In genomic region chr10:4094093-4094817, GRCm38 (mm10) we compare ENCODE assay signal across 29 mouse cellular contexts.
DNase-seq lines count a peak whose midpoint lies in the region; ATAC-seq and TF ChIP-seq lines count a peak whose summit lies in the region.
"Had no signal": no experiment of that assay in that cellular context is flagged by ENCODE, and none has a peak within 500 bp of the region (broad histone marks: within the 10 kb centered on the region; RNA-seq: fewer than 3 reads in every experiment).

No protein-coding gene starts in this region.

- TF ChIP-seq CTCF in forebrain, postnatal 0 days (IDR thresholded peaks at IDR 0.05; ENCODE audit: low read depth): no peak

- no peak for DNase-seq in forebrain, postnatal 0 days
- DNase-seq in left cerebral cortex, adult 8-10 months (ENCODE audit: low spot score in 2 of 2): no peak
- DNase-seq: adrenal gland, postnatal 14 days; cerebellum, adult 11-12 months; cerebellum, adult 9-11 months; embryo, embryonic 11 days; gastrocnemius, postnatal 25 days; heart, adult 11 months; heart, postnatal 36 days; kidney, adult 11 months; kidney, postnatal 36 days; left cerebral cortex, postnatal 4 days; liver, postnatal 0 days; lung, postnatal 4 days; right cerebral cortex, postnatal 4 days; thymus, adult 18-20 months; thymus, postnatal 25 days had no signal

- ATAC-seq in forebrain, embryonic 16.5 days: 0 out of 2 replicates have a peak, but pooled peaks have one; percentile 36
- no peak for ATAC-seq in forebrain, postnatal 0 days
- no peak for ATAC-seq in kidney, embryonic 15.5 days (replicated peaks; ENCODE audit: low FRiP score)
- no peak for ATAC-seq in kidney, embryonic 16.5 days (ENCODE audit: low FRiP score, low TSS enrichment)
- peak; percentile 65 for ATAC-seq in midbrain, embryonic 15.5 days (replicated peaks)
- ATAC-seq in neural tube, embryonic 15.5 days (ENCODE audit: low FRiP score): peak; percentile 39; the same call in 1 of the 2 replicates
- ATAC-seq: inflammation-experienced regulatory T-cells, adult 6 months; liver, embryonic 12.5 days; liver, postnatal 0 days had no signal

- H3K4me1 ChIP-seq in forebrain, embryonic 16.5 days (replicated peaks; ENCODE audit: control insufficient read depth, insufficient read depth, low read length): no peaks in the 10 kb centered on the region
- H3K4me1 ChIP-seq in forebrain, postnatal 0 days (ENCODE audit: insufficient read depth): no peaks in the 10 kb centered on the region
- peaks cover 5% of the 10 kb centered on the region for H3K4me1 ChIP-seq in kidney, embryonic 15.5 days
- H3K4me1 ChIP-seq in kidney, embryonic 16.5 days (ENCODE audit: insufficient read depth, low read length): peaks cover 5% of the 10 kb centered on the region
- H3K4me1 ChIP-seq in midbrain, embryonic 15.5 days: peaks cover 10% of the 10 kb centered on the region
- H3K4me1 ChIP-seq in neural tube, embryonic 15.5 days: peaks cover 2% of the 10 kb centered on the region; the same call in 1 of the 2 replicates
- H3K4me1 ChIP-seq: embryonic facial prominence, embryonic 12.5 days had no signal

- H3K4me2 ChIP-seq in forebrain, embryonic 16.5 days (ENCODE audit: low read length): no peak overlapping the region
- H3K4me2 ChIP-seq in forebrain, postnatal 0 days (ENCODE audit: low read depth): no peak overlapping the region
- no peak overlapping the region for H3K4me2 ChIP-seq in kidney, embryonic 15.5 days
- H3K4me2 ChIP-seq in kidney, embryonic 16.5 days (replicated peaks; ENCODE audit: low read depth, low read length): no peak overlapping the region
- H3K4me2 ChIP-seq in midbrain, embryonic 15.5 days: no peak overlapping the region
- no peak overlapping the region for H3K4me2 ChIP-seq in neural tube, embryonic 15.5 days
- H3K4me2 ChIP-seq: embryonic facial prominence, embryonic 12.5 days; heart, embryonic 11.5 days; liver, embryonic 12.5 days had no signal

- no peak overlapping the region for H3K9ac ChIP-seq in forebrain, embryonic 16.5 days (replicated peaks; ENCODE audit: low read depth, low read length)
- H3K9ac ChIP-seq in forebrain, postnatal 0 days: no peak overlapping the region
- no peak overlapping the region for H3K9ac ChIP-seq in kidney, embryonic 15.5 days
- no peak overlapping the region for H3K9ac ChIP-seq in kidney, embryonic 16.5 days (replicated peaks; ENCODE audit: low read length)
- H3K9ac ChIP-seq in midbrain, embryonic 15.5 days: no peak overlapping the region
- H3K9ac ChIP-seq in neural tube, embryonic 15.5 days (replicated peaks): no peak overlapping the region
- H3K9ac ChIP-seq: embryonic facial prominence, embryonic 12.5 days; liver, embryonic 12.5 days; liver, postnatal 0 days had no signal

- 77% methylated on average over 9 of the region's 9 CpGs for WGBS in forebrain, embryonic 16.5 days
- 71% methylated on average over 9 of the region's 9 CpGs for WGBS in forebrain, postnatal 0 days
- 84% methylated on average over 9 of the region's 9 CpGs for WGBS in kidney, embryonic 15.5 days
- 74% methylated on average over 9 of the region's 9 CpGs for WGBS in kidney, embryonic 16.5 days
- WGBS in midbrain, embryonic 15.5 days: 55% methylated on average over 9 of the region's 9 CpGs
- WGBS in neural tube, embryonic 15.5 days: 58% methylated on average over 9 of the region's 9 CpGs

- no peaks in the 10 kb centered on the region for H3K9me3 ChIP-seq in forebrain, embryonic 16.5 days (ENCODE audit: control insufficient read depth, low read length)
- no peaks in the 10 kb centered on the region for H3K9me3 ChIP-seq in forebrain, postnatal 0 days (ENCODE audit: low read length)
- H3K9me3 ChIP-seq in kidney, embryonic 15.5 days (replicated peaks): no peaks in the 10 kb centered on the region
- H3K9me3 ChIP-seq in kidney, embryonic 16.5 days (ENCODE audit: low read length): no peaks in the 10 kb centered on the region
- no peaks in the 10 kb centered on the region for H3K9me3 ChIP-seq in midbrain, embryonic 15.5 days
- H3K9me3 ChIP-seq in neural tube, embryonic 15.5 days (replicated peaks): no peaks in the 10 kb centered on the region
- H3K9me3 ChIP-seq: embryonic facial prominence, embryonic 12.5 days; liver, embryonic 12.5 days; megakaryocyte, embryonic 14.5 days had no signal

- H3K36me3 ChIP-seq in forebrain, embryonic 16.5 days (ENCODE audit: control insufficient read depth, insufficient read depth): no peaks in the 10 kb centered on the region
- no peaks in the 10 kb centered on the region for H3K36me3 ChIP-seq in forebrain, postnatal 0 days (ENCODE audit: insufficient read depth)
- peaks cover 24% of the 10 kb centered on the region for H3K36me3 ChIP-seq in kidney, embryonic 15.5 days
- H3K36me3 ChIP-seq in kidney, embryonic 16.5 days (ENCODE audit: insufficient read depth, low read length): peaks cover 6% of the 10 kb centered on the region; the same call in 1 of the 2 replicates
- H3K36me3 ChIP-seq in midbrain, embryonic 15.5 days (replicated peaks): no peaks in the 10 kb centered on the region
- no peaks in the 10 kb centered on the region for H3K36me3 ChIP-seq in neural tube, embryonic 15.5 days
- H3K36me3 ChIP-seq: embryonic facial prominence, embryonic 12.5 days had no signal

- no peak overlapping the region for H3K4me3 ChIP-seq in forebrain, embryonic 16.5 days (replicated peaks; ENCODE audit: low read length)
- H3K4me3 ChIP-seq in forebrain, postnatal 0 days (ENCODE audit: low read depth, low read length): no peak overlapping the region
- no peak overlapping the region for H3K4me3 ChIP-seq in kidney, embryonic 15.5 days (replicated peaks)
- no peak overlapping the region for H3K4me3 ChIP-seq in kidney, embryonic 16.5 days (ENCODE audit: low read length)
- H3K4me3 ChIP-seq in midbrain, embryonic 15.5 days: no peak overlapping the region
- no peak overlapping the region for H3K4me3 ChIP-seq in neural tube, embryonic 15.5 days (replicated peaks)
- H3K4me3 ChIP-seq: embryonic facial prominence, embryonic 12.5 days; layer of hippocampus, adult 2 months; liver, embryonic 12.5 days; megakaryocyte, embryonic 14.5 days had no signal

- no peaks in the 10 kb centered on the region for H3K27me3 ChIP-seq in forebrain, embryonic 16.5 days (replicated peaks; ENCODE audit: control insufficient read depth, insufficient read depth, low read length)
- H3K27me3 ChIP-seq in forebrain, postnatal 0 days (ENCODE audit: insufficient read depth, low read length): no peaks in the 10 kb centered on the region
- no peaks in the 10 kb centered on the region for H3K27me3 ChIP-seq in kidney, embryonic 15.5 days
- H3K27me3 ChIP-seq in kidney, embryonic 16.5 days (ENCODE audit: insufficient read depth, low read length): no peaks in the 10 kb centered on the region
- H3K27me3 ChIP-seq in midbrain, embryonic 15.5 days (replicated peaks): no peaks in the 10 kb centered on the region
- no peaks in the 10 kb centered on the region for H3K27me3 ChIP-seq in neural tube, embryonic 15.5 days (replicated peaks)
- H3K27me3 ChIP-seq: embryonic facial prominence, embryonic 12.5 days; liver, embryonic 12.5 days; megakaryocyte, embryonic 14.5 days had no signal

- H3K27ac ChIP-seq in forebrain, embryonic 16.5 days (ENCODE audit: low read length): no peak overlapping the region
- H3K27ac ChIP-seq in forebrain, postnatal 0 days (ENCODE audit: low read depth, low read length): no peak overlapping the region
- peak overlapping the region; percentile 4; the same call in 1 of the 2 replicates for H3K27ac ChIP-seq in kidney, embryonic 15.5 days
- no peak overlapping the region for H3K27ac ChIP-seq in kidney, embryonic 16.5 days (ENCODE audit: low read length)
- peak overlapping the region; percentile 62; the same call in 1 of the 2 replicates for H3K27ac ChIP-seq in midbrain, embryonic 15.5 days
- H3K27ac ChIP-seq in neural tube, embryonic 15.5 days (replicated peaks): no peak overlapping the region
- H3K27ac ChIP-seq: embryonic facial prominence, embryonic 12.5 days; layer of hippocampus, adult 2 months; liver, embryonic 12.5 days; stomach, postnatal 0 days had no signal

Comparison
In these comparisons a context has a peak if more than half of its experiments do, and no peak if none do; other contexts are left out.
1. ATAC-seq: peak in forebrain, embryonic 16.5 days (single experiment), midbrain, embryonic 15.5 days (single experiment) and neural tube, embryonic 15.5 days (single experiment); none in forebrain, postnatal 0 days (single experiment), kidney, embryonic 15.5 days (single experiment) and kidney, embryonic 16.5 days (single experiment).
2. H3K27ac ChIP-seq: peak in kidney, embryonic 15.5 days (single experiment) and midbrain, embryonic 15.5 days (single experiment); none in forebrain, embryonic 16.5 days (single experiment), forebrain, postnatal 0 days (single experiment), kidney, embryonic 16.5 days (single experiment) and neural tube, embryonic 15.5 days (single experiment).